Mouse (Mus musculus) forebrain, postnatal 0 days (tissue): ENCODE measurements at regions not wholly inside any gene's neighbourhood (a gene's known extent, or its start where the extent isn't known, plus 50 kb on each side); places are given as distances from the start of the nearest gene placed in this dataset.

ENCODE experiments used
- ATAC-seq: fragments of 200-750 bp; cut with Nextera tagmentation; 2 replicates; pipeline ENCODE4 v1.8.0; 2017; ENCODE audit warnings: mild to moderate bottlenecking, moderate library complexity
- DNase-seq: peaks from one replicate; pipeline ENCODE4 v3.0.0-alpha.2; 2015
- H3K27ac ChIP-seq: fragments of 300-500 bp; sonication (generic); 2 replicates; pipeline ENCODE4 v1.5.1; 2014; ENCODE audit warnings: low read depth, mild to moderate bottlenecking, antibody characterized with exemption, low read length, moderate library complexity, mixed read lengths
- H3K27me3 ChIP-seq: fragments of 300-500 bp; sonication (generic); 2 replicates; pipeline ENCODE4 v1.6.1; 2014; ENCODE audit warnings: mild to moderate bottlenecking, low read length, mixed read lengths; ENCODE audit not compliant: insufficient read depth
- H3K36me3 ChIP-seq: fragments of 300-500 bp; sonication (generic); 2 replicates; pipeline ENCODE4 v1.6.1; 2014; ENCODE audit warnings: mild to moderate bottlenecking, moderate library complexity; ENCODE audit not compliant: insufficient read depth
- H3K4me1 ChIP-seq: fragments of 300-500 bp; sonication (generic); 2 replicates; pipeline ENCODE4 v1.6.1; 2014; ENCODE audit warnings: antibody characterized with exemption; ENCODE audit not compliant: insufficient read depth
- H3K4me2 ChIP-seq: fragments of 300-500 bp; sonication (generic); 2 replicates; pipeline ENCODE4 v1.6.1; 2014; ENCODE audit warnings: low read depth, mild to moderate bottlenecking, moderate library complexity
- H3K4me3 ChIP-seq: fragments of 300-500 bp; sonication (generic); 2 replicates; pipeline ENCODE4 v1.5.1; 2014; ENCODE audit warnings: low read depth, low read length, mixed read lengths
- H3K9ac ChIP-seq: fragments of 300-500 bp; sonication (generic); 2 replicates; pipeline ENCODE4 v1.6.1; 2014; ENCODE audit warnings: mild to moderate bottlenecking
- H3K9me3 ChIP-seq: fragments of 300-500 bp; sonication (generic); 2 replicates; pipeline ENCODE4 v1.6.1; 2016; ENCODE audit warnings: low read length
- CTCF ChIP-seq: sonication (generic); IDR thresholded peaks from 2 replicates; pipeline ENCODE4 v1.5.1; 2016; ENCODE audit warnings: antibody characterized with exemption, control low read depth, low read depth
- WGBS: fragments of 180-500 bp; shearing (Covaris S2); extraction: QIAGEN DNeasy Blood & Tissue Kit; methylation state at CpG from one replicate; pipeline ENCODE4 v1.1.7; 2014; 5-methylcytosine and 5-hydroxymethylcytosine counted together

GRCm38 (mm10) chr3:42762205-42762604 lies 1019.8 kb downstream of the D3Ertd751e start:
- no peak overlapping the region for H3K4me2 ChIP-seq
- ATAC-seq: no peak

GRCm38 (mm10) chr3:42783478-42783877 lies 1041.1 kb downstream of the D3Ertd751e start:
- Histone ChIP-seq H3K4me2 (no peak overlapping the region), H3K36me3 (no peaks in the 10 kb centered on the region), H3K27me3 (no peaks in the 10 kb centered on the region), H3K4me1 (no peaks in the 10 kb centered on the region), H3K4me3 (no peak overlapping the region), H3K9ac (no peak overlapping the region), H3K27ac (no peak overlapping the region), H3K9me3 (no peaks in the 10 kb centered on the region)
- TF ChIP-seq CTCF: no peak
- WGBS: 58% methylated on average over 3 of the region's 3 CpGs
- ATAC-seq (peak; percentile 59), DNase-seq (peak; percentile 9)

More at GRCm38 (mm10) chr3:42762205-42762604, 1019.8 kb downstream of the D3Ertd751e start:
- H3K9ac ChIP-seq: no peak overlapping the region
- H3K27ac ChIP-seq: no peak overlapping the region
- no peak overlapping the region for H3K4me3 ChIP-seq
- TF ChIP-seq CTCF: no peak
- DNase-seq: no peak
- H3K4me1 ChIP-seq: no peaks in the 10 kb centered on the region
- no peaks in the 10 kb centered on the region for H3K27me3 ChIP-seq
- H3K9me3 ChIP-seq: no peaks in the 10 kb centered on the region
- H3K36me3 ChIP-seq: no peaks in the 10 kb centered on the region

GRCm38 (mm10) chr3:42784203-42784602 lies 1041.8 kb downstream of the D3Ertd751e start:
- WGBS: 76% methylated on average over 2 of the region's 2 CpGs
- Histone ChIP-seq H3K4me1 (no peaks in the 10 kb centered on the region), H3K27me3 (no peaks in the 10 kb centered on the region), H3K9ac (no peak overlapping the region), H3K4me2 (no peak overlapping the region), H3K4me3 (no peak overlapping the region), H3K9me3 (no peaks in the 10 kb centered on the region), H3K36me3 (no peaks in the 10 kb centered on the region), H3K27ac (no peak overlapping the region)
- no peak for TF ChIP-seq CTCF
- no peak for DNase-seq
- no peak for ATAC-seq

GRCm38 (mm10) chr3:42790415-42790814 lies 1048.0 kb downstream of the D3Ertd751e start:
- no peak for TF ChIP-seq CTCF
- H3K4me2 ChIP-seq: no peak overlapping the region
- ATAC-seq: no peak

GRCm38 (mm10) chr3:42791878-42792277 lies 1049.5 kb downstream of the D3Ertd751e start:
- H3K27me3 ChIP-seq: no peaks in the 10 kb centered on the region
- no peaks in the 10 kb centered on the region for H3K36me3 ChIP-seq
- DNase-seq (no peak), ATAC-seq (no peak)
- H3K9ac ChIP-seq: no peak overlapping the region
- H3K4me2 ChIP-seq: no peak overlapping the region
- TF ChIP-seq CTCF: no peak
- H3K4me1 ChIP-seq: no peaks in the 10 kb centered on the region
- H3K4me3 ChIP-seq: no peak overlapping the region
- H3K27ac ChIP-seq: no peak overlapping the region
- H3K9me3 ChIP-seq: no peaks in the 10 kb centered on the region

More at GRCm38 (mm10) chr3:42790415-42790814, 1048.0 kb downstream of the D3Ertd751e start:
- Histone ChIP-seq H3K27me3 (no peaks in the 10 kb centered on the region), H3K9me3 (no peaks in the 10 kb centered on the region), H3K27ac (no peak overlapping the region), H3K9ac (no peak overlapping the region), H3K36me3 (no peaks in the 10 kb centered on the region), H3K4me1 (no peaks in the 10 kb centered on the region), H3K4me3 (no peak overlapping the region)
- DNase-seq: no peak

DNA sequence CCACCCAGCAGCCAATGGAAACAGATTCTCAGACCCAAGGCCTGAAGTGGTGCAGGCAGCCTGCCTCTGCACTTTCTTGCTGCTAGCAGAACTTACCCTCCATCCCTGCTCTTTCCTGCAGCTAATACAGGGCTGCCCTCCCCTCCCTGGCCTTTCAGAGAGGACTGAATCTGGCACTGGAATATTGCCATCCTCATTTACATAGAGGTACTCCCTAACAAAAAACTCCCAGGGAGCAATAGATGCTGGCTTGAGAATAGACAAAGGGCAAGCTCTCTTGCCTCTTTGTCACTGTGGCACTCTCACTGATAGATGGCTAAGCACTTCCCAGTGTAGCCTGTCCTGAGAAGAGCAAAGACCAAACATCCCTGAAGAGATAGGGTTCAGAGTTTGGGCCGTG lies 1088.0 kb downstream of the D3Ertd751e start:
- ATAC-seq (no peak), DNase-seq (no peak)
- Histone ChIP-seq H3K4me3 (no peak overlapping the region), H3K4me2 (no peak overlapping the region), H3K27ac (no peak overlapping the region), H3K27me3 (no peaks in the 10 kb centered on the region), H3K9ac (no peak overlapping the region), H3K9me3 (no peaks in the 10 kb centered on the region), H3K4me1 (no peaks in the 10 kb centered on the region), H3K36me3 (no peaks in the 10 kb centered on the region)
- 19% methylated on average over 1 of the region's 1 CpGs for WGBS
- no peak for TF ChIP-seq CTCF

DNA sequence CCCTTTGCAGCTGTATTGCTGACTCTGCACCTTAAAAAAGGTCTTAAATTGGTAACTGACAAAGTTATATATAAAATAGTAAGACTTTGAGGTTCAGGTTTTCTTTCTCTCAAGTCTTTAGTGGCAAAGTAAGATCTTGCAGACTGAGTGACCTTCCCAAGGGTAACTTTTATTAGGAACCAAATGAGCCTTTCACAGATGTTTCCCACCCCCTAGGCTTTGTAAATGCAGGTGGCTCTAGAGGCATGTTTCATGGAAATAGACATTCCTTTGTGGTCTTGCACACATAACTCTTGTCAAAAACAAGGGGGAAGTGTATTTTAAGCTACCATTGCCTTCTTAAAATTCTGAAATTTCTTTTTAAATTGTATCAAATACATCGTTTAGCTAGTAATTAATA lies 1125.0 kb downstream of the D3Ertd751e start:
- Histone ChIP-seq H3K4me1 (no peaks in the 10 kb centered on the region), H3K4me3 (no peak overlapping the region), H3K9ac (no peak overlapping the region), H3K27ac (no peak overlapping the region), H3K4me2 (no peak overlapping the region), H3K9me3 (no peaks in the 10 kb centered on the region), H3K27me3 (no peaks in the 10 kb centered on the region), H3K36me3 (no peaks in the 10 kb centered on the region)
- TF ChIP-seq CTCF: no peak
- DNase-seq: no peak
- 85% methylated on average over 1 of the region's 1 CpGs for WGBS
- no peak for ATAC-seq

DNA sequence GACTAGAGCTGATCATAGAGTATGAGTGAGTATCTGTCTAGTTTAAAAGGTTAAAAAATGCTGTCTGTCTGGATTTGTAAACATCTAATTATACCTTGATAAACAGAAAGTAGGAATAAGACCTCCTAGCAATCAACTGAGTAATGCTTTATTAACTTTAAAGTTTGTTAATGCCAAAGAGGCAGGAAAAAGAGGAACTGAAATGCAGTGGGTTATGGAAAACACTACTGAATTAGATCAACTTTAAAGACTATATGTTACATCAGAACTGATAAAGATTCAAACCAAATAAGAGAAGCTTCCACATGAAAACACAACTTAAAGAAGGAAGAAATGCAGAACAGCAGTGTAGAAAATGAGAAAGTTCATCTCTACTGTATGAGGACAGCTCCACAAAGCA lies 1136.6 kb downstream of the D3Ertd751e start:
- no peak for ATAC-seq
- Histone ChIP-seq H3K4me2 (no peak overlapping the region), H3K4me3 (no peak overlapping the region), H3K9ac (no peak overlapping the region), H3K4me1 (no peaks in the 10 kb centered on the region), H3K9me3 (no peaks in the 10 kb centered on the region), H3K27me3 (no peaks in the 10 kb centered on the region), H3K36me3 (no peaks in the 10 kb centered on the region), H3K27ac (no peak overlapping the region)
- TF ChIP-seq CTCF: no peak
- DNase-seq: no peak
